Mouse (Mus musculus) megakaryocyte-erythroid progenitor cell, adult 5 weeks (primary cell): Measurements from ENCODE around the gene Sat2. TPM values are rescaled to one million over a fixed set of nuclear protein-coding genes. Genes with fewer than 3 reads are reported as not detected.

Experiments used
- polyA plus RNA-seq: library from polyadenylated mRNA; stranded (reverse); fragments of >175 nt; gene quantifications from 2 replicates; pipeline ENCODE4 v1.2.3, GENCODE M21; 2012

The Sat2 gene
- polyA plus RNA-seq, result not detected in 2 replicates

DNA sequence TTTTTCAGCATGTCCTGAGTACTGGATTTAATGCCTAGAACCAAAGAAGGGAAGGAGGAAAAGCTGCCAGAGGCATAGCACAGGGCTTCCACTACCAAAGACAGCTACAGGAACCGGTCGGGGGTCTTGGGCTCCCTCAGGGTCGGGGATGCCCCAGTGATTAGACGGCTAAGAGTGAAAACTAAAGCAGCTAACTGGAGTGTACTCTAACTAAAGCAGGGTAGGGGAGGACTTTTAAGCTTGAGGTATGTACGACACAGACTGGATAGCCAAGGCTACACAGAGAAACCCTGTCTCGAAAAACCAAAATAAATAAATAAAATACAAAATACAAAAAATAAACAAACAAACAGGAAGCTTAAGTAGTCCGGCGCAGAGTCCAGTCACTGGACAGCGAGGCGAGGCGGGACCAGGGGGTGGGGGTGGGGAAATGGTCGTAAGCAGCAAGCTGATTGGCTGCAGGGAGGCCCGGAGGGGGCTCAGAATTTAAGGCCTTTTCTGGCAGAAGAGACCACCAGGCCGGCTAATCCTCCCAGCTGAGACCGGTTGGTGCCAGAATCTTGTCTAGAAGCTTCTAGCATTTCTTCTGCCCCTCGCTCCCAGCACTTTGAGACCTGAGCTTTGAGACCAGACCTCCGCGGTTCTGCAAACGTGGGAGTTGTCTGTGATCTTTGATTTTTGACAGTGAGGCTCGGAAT is at the start of gene Sat2:
Gene Sat2 (plus strand): TSS at position 454 of the 698 bp plus-strand sequence.

DNA sequence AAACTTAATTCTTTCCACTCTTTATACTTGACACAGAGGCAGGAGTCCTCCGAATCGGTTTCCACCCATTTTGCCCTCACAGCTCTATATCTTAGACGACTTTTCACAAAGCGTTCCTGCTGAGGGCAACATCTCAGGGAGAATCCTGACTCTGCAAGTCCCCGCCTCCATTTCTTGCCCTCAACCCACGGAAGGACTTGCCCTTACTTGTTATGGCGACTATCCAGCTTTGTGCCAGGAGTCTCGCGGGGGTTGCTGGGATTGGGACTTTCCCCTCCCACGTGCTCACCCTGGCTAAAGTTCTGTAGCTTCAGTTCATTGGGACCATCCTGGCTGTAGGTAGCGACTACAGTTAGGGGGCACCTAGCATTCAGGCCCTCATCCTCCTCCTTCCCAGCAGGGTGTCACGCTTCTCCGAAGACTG is 41.7 kb upstream of the Sat2 start, which contains the start of the genes Wrap53 and Trp53:
Gene Wrap53 (minus strand): TSS at position 165 of the 424 bp plus-strand sequence.
Gene Trp53 (plus strand): TSS at position 269 of the 424 bp plus-strand sequence.

DNA sequence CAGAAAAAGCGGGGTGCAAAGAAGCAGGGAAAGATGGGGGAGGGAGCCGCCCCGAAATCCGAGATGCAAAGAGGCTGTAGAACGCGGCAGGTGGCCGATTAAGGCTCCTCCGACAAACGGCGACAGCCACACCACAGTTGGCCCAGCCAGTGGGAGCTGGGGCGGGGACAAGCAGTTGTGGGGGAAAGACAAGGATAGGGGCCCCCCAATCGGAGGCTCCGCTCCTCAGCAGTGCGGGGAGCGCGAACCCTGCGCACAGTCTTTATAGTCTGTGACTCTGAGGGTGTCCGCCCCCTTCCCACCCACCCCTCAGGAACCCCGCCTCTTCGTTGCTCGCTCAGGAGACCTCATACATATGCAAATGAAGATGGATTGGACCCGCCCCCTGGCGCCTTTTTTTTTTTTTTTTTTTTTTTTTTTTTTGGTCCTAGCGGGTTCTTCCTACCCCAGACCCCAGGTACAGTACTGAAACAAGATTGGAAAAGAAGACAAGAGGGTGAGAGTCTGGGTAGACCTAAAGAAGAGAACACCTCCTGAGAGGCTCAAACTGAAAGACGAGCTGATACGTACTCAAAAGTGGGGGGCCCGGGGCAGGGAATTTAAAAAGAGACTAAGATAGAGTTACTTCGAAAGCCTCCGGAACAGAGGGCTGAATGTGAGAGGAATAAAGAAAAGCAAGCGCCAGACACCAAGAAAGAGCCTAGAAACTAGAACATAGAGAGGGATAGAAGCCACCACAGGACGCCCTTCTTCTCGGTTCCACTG is 15.9 kb upstream of the Sat2 start, which contains the start of gene Atp1b2:
Gene Atp1b2 (minus strand): TSS at position 217 of the 765 bp plus-strand sequence.

DNA sequence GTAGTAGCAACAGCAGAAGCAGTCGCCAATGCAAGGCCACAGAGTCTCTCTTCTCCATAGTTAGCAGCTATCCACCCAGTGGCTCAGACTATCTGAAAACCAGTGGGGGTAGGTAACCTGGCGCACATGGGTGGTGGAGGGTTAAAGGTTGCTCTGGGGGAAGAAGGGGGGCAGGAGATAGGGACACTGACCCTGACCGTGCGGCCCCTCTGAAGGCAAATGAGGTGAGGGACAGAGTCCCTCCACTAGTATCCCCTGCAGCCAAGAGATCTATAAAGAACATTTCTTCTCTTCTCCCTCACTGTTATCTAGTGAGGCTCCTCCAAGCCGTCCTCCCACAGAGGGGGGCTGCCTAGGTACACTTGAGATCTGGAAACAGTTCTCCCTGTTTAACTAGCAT is 4.0 kb upstream of the Sat2 start, which contains the start of gene Shbg:
Gene Shbg (minus strand): TSS at position 101 of the 400 bp plus-strand sequence.

DNA sequence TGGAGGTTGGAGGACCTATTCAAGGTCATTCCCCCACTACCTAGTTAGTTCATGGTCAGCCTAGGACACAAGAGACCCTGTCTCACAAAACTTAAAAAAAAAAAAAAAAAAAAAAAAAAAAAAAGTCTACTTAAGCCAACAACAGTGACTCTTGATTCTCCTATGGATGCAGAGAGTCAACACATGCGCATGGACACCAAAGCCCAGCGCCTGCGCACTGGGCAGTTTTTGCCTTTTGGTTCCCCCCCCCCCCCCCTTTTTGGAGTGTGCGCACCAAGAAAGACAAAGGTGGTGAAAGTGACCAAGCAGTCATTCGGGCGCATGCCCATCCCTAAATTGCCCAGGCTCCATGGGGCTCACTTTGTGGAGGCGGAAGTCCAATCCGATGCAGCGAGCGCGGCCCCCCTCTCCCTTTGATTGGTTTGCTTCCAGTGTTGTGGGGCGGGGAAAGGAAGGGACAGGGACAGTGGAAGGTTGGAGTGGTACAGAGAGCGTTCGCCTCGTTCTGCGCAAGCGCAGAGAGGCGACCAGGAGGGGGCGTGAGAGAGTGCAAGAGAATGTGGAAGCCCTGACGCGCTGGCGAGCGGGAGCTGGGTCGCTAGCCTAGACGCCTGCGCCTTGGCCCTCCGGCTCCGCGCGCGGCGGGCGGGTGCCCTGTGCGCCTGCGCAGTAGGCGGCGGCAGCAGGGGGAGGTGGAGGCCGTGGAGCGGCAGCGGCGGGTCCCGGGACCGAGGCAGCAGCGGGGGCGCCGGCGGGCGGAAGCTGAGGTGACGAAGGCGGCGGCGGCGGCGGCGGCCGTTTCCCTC is 10.7 kb downstream of the Sat2 start, which contains the start of gene Fxr2:
Gene Fxr2 (plus strand): TSS at position 707 of the 806 bp plus-strand sequence.

DNA sequence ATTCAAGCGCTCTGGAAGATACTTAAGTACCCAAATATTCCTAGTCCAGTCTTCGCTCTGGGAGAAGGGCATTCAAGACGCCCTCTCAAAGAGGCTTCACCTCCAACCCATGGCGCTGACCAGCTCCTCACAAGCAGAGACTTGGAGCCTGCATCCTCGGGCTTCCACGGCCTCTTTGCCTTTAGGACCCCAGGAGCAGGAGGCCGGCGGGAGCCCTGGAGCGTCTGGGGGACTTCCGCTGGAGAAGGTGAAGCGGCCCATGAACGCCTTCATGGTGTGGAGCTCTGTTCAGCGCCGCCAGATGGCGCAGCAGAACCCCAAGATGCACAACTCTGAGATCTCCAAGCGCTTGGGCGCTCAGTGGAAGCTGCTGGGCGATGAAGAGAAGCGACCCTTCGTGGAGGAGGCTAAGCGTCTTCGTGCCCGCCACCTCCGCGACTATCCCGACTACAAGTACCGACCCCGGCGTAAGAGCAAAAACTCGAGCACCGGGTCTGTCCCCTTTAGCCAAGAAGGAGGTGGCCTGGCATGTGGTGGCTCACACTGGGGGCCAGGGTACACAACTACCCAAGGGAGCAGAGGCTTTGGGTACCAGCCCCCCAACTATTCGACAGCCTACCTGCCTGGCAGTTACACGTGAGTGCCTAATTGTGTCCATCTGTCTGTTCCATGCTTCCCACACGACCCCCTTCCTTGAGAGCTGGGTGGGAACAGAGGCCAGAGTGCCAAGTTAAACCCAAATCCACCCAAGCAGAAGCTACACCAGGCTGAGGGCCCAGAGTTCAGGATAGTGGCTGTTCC is 33.6 kb downstream of the Sat2 start, which contains the start of gene Sox15:
Gene Sox15 (plus strand): TSS at position 51 of the 801 bp plus-strand sequence.

DNA sequence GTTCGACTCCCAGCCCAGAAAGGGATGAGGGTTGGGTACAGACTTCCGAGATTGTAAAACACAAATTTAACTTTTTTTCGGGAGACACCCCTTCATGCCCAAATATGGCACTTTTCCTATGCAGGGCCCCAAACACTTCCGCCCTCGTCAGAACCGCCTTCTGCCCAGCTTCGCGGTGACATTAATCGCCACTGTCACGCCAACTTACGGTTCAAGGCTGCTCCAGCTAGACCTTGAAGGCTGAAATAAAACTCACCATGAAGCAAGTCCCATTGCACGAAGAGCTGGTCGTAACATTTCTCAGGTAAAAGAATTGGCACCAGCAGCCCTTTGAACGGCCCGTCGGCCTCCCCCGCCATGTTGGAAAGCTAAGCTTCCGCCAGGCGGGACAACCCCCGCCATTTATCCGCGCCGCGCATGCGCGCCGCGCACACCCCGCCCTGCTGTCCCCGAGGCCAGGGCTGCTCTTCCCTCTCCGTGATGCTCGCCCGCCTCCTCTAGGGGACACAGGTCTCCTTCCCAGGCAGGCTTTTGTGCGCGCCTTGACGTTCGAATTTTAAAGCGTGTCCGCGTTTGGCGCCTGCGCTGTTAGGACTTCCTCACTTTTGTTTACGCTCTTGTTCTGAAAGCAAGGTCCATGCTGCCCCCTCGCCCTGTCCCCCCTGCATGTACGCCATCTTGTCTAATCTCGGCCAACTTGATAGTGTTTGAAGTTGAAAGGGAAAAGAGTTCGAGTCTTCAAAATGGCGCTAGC is 40.6 kb downstream of the Sat2 start, which contains the start of gene Mpdu1:
Gene Mpdu1 (minus strand): TSS at position 430 of the 754 bp plus-strand sequence.

DNA sequence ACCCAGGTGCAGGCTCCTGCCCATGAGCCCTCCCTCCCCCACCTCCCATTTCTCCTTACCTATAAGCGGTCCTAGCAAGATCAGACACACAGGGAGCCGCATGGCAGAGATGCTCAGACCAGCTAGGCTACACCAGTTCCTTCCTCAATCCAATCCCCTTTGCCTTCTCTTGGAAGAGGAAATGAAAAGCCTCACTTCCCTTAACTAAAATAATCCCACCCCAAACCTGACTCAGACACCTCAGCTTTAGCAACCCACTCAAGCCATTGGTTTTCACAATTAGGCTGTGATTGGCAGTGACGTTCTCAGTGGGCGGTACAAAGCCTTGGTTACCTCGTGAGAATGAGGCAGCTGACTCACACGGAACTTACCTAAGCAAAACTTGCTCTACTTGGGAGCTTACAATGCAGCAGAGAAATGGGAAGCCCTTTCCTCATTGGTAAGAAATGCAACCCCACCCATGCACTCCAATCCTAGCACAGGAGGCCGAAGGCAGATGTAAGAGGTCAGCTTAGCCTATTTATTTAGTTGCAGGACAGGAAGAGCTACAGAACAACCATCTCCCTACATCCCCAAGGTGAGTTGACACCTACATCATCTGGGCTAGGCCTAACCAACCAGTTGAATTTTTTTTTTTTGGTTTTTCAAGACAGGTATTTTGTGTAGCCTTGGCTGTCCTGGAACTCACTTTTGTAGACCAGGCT is 44.3 kb downstream of the Sat2 start, which contains the start of gene Cd68:
Gene Cd68 (minus strand): TSS at position 193 of the 704 bp plus-strand sequence.

DNA sequence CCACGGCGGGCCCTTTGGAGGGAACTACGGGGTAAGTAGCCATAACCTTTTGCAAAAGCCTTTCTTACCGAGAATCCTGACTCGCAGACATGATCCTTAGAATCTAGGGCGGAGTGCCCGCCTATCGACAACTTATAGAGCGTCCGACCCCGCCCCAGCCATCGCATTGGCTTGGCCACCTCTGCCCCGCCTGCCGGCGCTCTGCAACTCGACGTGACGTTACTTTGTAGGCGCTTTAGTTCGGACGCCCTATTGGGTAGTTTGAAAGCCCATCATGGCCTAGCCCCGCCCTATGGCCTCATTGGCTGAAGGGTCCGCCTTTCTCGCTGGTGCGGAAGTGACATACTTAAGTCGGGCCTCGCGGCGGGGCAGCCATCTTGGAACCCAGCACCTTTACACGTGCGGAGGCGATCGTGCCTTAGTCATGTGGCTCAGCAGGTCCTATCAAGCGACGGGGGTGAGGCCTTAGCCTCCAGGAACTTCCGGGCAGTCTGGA is 50.4 kb downstream of the Sat2 start, which contains the start of gene Eif4a1:
Gene Eif4a1 (minus strand): TSS at position 213 of the 496 bp plus-strand sequence.

Other genes starting within 250 kb of the Sat2 start
- gene Naa38, start 226.5 kb upstream of the Sat2 start, polyA plus RNA-seq, result 114 and 133 TPM in 2 replicates
- 8.7 and 8.8 TPM in 2 replicates for gene Cyb5d1, start 226.4 kb upstream of the Sat2 start, polyA plus RNA-seq
- gene Tmem88, start 223.8 kb upstream of the Sat2 start, polyA plus RNA-seq, result 1.6 and 2.5 TPM in 2 replicates
- gene Kdm6b, start 208.3 kb upstream of the Sat2 start, polyA plus RNA-seq, result 242 and 341 TPM in 2 replicates
- gene Dnah2, start 72.9 kb upstream of the Sat2 start, polyA plus RNA-seq, result 0.03 TPM in 1 of 2 replicates, not detected in the other
- 0.69 and 1.4 TPM in 2 replicates for gene Efnb3, start 61.8 kb upstream of the Sat2 start, polyA plus RNA-seq
- gene Wrap53, start 41.8 kb upstream of the Sat2 start, polyA plus RNA-seq, result 15.1 and 19.3 TPM in 2 replicates
- gene Trp53, start 41.7 kb upstream of the Sat2 start, polyA plus RNA-seq, result 107 and 113 TPM in 2 replicates
- 60.8 and 72.4 TPM in 2 replicates for gene Atp1b2, start 16.1 kb upstream of the Sat2 start, polyA plus RNA-seq
- gene Shbg, start 4.1 kb upstream of the Sat2 start, polyA plus RNA-seq, result not detected in 2 replicates
- gene Fxr2, start 11.0 kb downstream of the Sat2 start, polyA plus RNA-seq, result 78.1 and 86.4 TPM in 2 replicates
- gene Sox15, start 33.3 kb downstream of the Sat2 start, polyA plus RNA-seq, result 0.48 and 1.3 TPM in 2 replicates
- gene Mpdu1, start 40.6 kb downstream of the Sat2 start, polyA plus RNA-seq, result 34.6 and 45.3 TPM in 2 replicates
- 27.8 and 36.3 TPM in 2 replicates for gene Cd68, start 44.1 kb downstream of the Sat2 start, polyA plus RNA-seq
- 275 and 277 TPM in 2 replicates for gene Eif4a1, start 50.4 kb downstream of the Sat2 start, polyA plus RNA-seq
- gene Senp3, start 60.1 kb downstream of the Sat2 start, polyA plus RNA-seq, result 103 and 104 TPM in 2 replicates
- 11.4 TPM in 2 replicates for gene Tnfsf13, start 63.8 kb downstream of the Sat2 start, polyA plus RNA-seq
- gene Tnfsf12, start 73.8 kb downstream of the Sat2 start, polyA plus RNA-seq, result 7.9 and 10.0 TPM in 2 replicates
- gene Tnfsfm13, start 74.1 kb downstream of the Sat2 start, polyA plus RNA-seq, result 2.5 and 3.6 TPM in 2 replicates
- gene Polr2a, start 136.6 kb downstream of the Sat2 start, polyA plus RNA-seq, result 82.4 and 83.8 TPM in 2 replicates
- not detected in 2 replicates for gene Slc35g3, start 139.9 kb downstream of the Sat2 start, polyA plus RNA-seq
- gene Zbtb4, start 143.9 kb downstream of the Sat2 start, polyA plus RNA-seq, result 3.7 and 6.1 TPM in 2 replicates
- gene Chrnb1, start 173.9 kb downstream of the Sat2 start, polyA plus RNA-seq, result 1.1 and 1.2 TPM in 2 replicates
- gene Fgf11, start 179.8 kb downstream of the Sat2 start, polyA plus RNA-seq, result 1.1 and 1.4 TPM in 2 replicates
- 0.03 TPM in 1 of 2 replicates, not detected in the other for gene Tmem102, start 183.6 kb downstream of the Sat2 start, polyA plus RNA-seq
- gene Gm39566, start 193.3 kb downstream of the Sat2 start, polyA plus RNA-seq, result not detected in 2 replicates
- not detected in 2 replicates for gene Spem2, start 196.4 kb downstream of the Sat2 start, polyA plus RNA-seq
- 0.11 TPM in 1 of 2 replicates, not detected in the other for gene Spem1, start 200.2 kb downstream of the Sat2 start, polyA plus RNA-seq
- gene Nlgn2, start 215.8 kb downstream of the Sat2 start, polyA plus RNA-seq, result 40.3 and 57.2 TPM in 2 replicates
- 437 and 678 TPM in 2 replicates for gene Tmem256, start 216.5 kb downstream of the Sat2 start, polyA plus RNA-seq
- 149 and 165 TPM in 2 replicates for gene Plscr3, start 224.4 kb downstream of the Sat2 start, polyA plus RNA-seq
- 0.27 and 0.99 TPM in 2 replicates for gene Tnk1, start 236.7 kb downstream of the Sat2 start, polyA plus RNA-seq